Mouse (Mus musculus) layer of hippocampus, adult 8-10 months (tissue): ENCODE data around the gene Lyrm7. TPM values are rescaled to one million over a fixed set of nuclear protein-coding genes. Genes with fewer than 3 reads are reported as not detected.
"Not testable (repeated sequence)": the region's sequence is repeated elsewhere in the genome, so short reads cannot be mapped to it uniquely, and the experiment has no call there.

ENCODE experiments used
- DNase-seq, 2 experiments: peaks; one replicate each; pipeline ENCODE4 v3.0.0; 2022; ENCODE audit warnings: low spot score in 2 of 2
- total RNA-seq, 4 experiments: library from RNA; stranded (reverse); gene quantifications; 2 replicates each; pipeline ENCODE4 v1.2.4; 2022

Gene Lyrm7
- total RNA-seq: 10 to 100 TPM; 28.0 to 34.3 (median 30.4) TPM

DNA sequence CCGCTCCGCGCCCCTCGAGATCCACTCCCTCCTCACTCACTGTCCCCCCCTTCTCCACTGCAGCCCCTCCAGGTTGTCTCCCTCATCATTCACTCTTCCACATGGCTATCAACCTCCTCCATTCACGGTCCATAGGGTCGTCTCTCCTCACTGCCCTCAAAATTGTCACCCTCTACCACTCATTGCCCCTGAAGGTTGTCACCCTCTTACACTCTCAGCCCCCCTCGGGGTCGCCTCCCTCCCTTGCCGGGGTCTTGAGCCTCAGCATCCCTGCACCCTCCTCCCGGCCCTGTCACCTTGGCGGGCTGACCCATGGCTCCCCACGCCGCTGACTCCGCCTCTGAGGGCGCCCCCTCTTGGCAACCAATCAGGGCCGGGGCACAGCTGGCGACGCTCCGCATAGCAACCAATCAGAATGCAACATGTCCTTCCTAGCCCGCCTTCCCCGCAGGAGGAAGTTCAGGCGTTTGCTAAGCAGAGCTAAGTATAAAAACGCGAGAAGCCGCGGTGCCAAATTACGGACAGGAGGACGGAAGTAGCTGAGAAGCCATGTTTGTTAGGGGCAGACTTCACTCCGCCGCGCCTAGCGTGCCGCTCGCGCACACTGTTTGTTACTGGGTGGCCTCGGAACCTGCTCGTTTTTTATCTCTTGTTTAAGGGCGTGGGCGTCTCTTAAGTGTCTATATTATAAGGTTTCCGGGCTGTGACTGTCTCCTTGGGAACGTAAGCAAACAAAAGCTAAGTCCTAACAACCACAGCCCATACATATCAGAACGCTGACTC, at the start of gene Lyrm7:
Gene Lyrm7 (minus strand): TSS at position 661 of the 783 bp plus-strand sequence.
- DNase-seq: peak; percentile 98

DNA sequence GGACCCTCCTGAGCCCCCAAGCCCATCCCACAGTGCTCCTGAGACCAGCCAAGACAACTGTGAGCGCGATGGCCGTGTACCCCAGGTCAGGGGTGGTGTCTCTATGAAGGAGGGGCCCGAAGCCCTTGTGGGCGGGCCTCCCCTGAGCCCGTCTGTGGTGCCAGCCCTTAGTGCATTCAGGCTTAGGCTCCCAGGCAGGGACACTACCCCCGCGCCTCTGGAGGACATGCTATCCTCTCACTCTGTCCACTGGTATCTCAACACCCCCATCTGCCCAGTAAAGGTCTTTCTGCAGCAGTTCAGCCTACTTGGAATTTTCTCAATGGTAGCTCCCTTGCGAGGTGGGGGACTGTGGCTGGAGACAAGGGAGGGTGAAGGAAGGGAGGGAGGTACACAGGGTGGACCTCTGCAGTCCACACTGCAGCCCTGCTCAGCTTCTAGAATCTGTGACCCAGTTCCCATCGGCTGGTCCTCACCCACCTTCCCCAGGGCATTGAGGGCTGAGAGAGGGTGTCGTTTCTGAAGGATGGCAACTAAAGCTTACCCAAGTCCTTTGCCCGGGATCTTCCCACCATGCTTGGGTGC, 49.5 kb upstream of the Lyrm7 start:
- no peak for DNase-seq

- DNase-seq: no peak
Measured at GRCm38 (mm10) chr11:54909273-54909672, 48.6 kb upstream of the Lyrm7 start.

- DNase-seq: no peak
Measured at GRCm38 (mm10) chr11:54907259-54907658, 46.5 kb upstream of the Lyrm7 start.

GRCm38 (mm10) chr11:54906466-54906865, 45.8 kb upstream of the Lyrm7 start:
- no peak for DNase-seq

GRCm38 (mm10) chr11:54905931-54906330, 45.2 kb upstream of the Lyrm7 start:
- no peak for DNase-seq

DNA sequence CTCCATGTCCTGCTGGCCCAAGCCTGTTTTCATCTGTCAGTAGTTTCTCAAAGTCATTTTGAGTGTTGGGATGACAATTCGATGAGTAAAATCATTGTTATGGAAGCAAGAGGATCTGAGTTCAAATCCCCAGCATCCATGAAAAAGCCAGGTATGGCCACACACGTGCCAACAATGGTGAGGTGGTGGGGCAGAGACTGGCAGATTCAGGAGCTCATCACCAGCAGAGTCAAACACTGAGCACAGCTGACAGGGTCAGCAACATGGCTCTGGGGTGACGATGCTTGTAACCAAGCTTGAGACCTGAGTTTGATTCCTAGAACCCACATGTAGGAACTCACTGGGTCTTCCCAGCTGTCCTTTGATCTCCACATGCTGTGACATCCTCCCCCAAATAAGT, 44.4 kb upstream of the Lyrm7 start:
- no peak for DNase-seq

- DNase-seq: no peak
Measured at GRCm38 (mm10) chr11:54903940-54904706, 43.4 kb upstream of the Lyrm7 start.

GRCm38 (mm10) chr11:54903339-54903738, 42.6 kb upstream of the Lyrm7 start:
- DNase-seq: no peak

DNA sequence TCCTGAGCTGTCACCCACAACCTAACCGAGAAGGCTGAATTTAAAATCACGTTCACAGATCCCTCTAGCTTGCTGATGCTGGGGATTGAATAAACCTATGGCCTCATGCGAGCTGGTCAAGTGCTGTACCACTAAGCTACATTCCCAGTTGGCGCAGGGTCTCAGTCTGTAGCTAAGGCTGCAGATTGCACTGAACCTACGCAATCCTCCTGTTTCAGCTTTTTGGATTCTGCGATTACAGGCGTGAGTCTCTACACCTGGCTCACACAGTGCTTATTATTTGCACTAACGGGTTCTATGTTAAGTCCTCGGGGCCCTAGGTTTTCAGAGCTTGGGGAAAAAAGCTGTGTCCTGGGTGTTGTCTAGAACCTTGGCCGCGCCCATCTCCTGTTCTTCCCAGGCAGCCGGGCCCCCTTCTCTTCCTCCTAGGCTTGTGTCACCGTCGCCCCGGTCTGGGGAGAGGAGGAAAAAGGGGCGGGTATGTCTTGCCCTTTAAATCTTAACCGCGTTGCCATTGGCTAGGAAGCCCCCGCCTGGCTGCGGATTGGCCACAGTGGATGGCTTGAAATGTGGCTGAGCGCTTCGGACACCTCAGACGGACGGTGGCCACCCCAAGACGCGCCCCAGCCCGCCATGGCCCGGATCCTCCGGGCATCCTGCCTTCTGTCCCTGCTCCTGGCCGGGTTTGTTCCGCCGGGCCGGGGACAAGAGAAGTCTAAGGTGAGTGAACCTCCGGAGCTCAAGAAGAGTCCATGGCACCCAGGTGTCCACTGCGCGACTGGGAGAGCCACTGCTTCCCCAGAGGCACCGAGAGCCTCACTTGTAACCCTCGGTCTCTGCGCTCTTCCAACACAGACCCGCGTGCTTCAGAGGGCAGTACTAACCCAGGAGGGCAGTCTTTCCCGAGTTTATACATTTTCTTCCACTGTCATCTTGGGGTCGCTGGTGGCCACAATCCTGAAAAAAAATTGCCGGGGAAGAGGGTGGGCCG, 41.9 kb upstream of the Lyrm7 start, which contains the start of gene Gpx3:
Gene Gpx3 (plus strand): TSS at position 121 of the 991 bp plus-strand sequence.
- DNase-seq: peak in 1 of 2 experiments; percentile 30

GRCm38 (mm10) chr11:54899657-54900056, 38.9 kb upstream of the Lyrm7 start:
- DNase-seq: no peak

GRCm38 (mm10) chr11:54897470-54897869, 36.8 kb upstream of the Lyrm7 start:
- no peak for DNase-seq

DNA sequence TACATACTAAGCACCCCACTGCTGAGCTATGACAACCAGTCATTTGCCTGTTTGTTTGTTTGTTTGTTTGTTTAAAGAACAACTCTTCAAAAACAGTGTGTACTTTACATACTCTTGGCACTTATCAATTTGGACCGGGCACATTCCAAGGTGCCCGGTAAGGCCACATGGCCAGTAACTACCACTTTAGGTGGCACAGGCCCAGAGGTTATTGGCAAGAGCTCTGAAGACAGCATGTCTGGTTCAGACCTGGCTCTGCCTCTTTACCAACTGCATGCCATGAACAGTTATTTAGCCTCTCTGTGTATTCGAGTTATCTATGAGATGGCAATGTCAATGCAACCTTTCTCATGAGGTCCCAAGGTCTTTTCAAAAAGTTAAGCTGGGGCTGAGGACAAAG, 35.9 kb upstream of the Lyrm7 start:
- not testable (repeated sequence) for DNase-seq

DNA sequence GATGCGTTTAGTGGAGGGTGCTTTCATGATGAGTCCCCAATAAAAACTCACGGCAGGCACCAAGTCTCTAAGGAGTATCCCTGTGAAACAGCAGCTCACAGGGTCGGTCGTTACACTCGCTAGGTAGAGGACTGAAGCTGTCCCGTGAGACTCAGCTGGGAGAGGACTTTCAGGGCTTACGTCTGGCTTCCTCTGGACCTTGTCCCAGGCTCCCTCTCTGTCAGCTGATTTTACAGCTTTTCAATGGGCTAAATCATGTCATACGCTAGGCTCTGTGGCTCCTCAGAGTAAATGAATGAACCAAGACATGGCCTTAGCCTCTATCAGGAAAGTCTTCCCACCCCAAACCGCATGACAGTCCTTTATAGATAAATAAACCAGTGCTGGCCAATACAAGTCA, 33.9 kb upstream of the Lyrm7 start:
- DNase-seq: no peak

DNA sequence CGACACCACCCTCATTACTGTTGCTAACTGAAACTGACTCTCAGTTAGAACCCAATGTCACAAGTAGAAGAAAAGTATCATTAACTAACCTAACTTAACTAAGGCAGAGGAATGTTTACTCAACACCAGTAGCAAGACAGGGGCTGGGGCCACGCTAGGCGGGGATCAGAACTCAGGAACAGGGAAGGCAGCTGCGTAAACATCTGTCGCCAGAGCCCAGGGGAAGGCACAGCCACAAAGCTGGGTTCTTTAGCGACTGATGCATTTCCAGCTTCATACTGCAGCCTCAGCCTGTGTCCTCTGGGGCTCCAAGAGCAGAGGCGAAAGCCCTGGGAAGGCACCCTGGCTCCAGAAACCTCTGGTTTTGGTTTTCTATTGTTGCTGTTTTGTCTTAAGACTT, 31.4 kb upstream of the Lyrm7 start:
- no peak for DNase-seq

GRCm38 (mm10) chr11:54891341-54891740, 30.6 kb upstream of the Lyrm7 start:
- DNase-seq: no peak

GRCm38 (mm10) chr11:54887927-54888326, 27.2 kb upstream of the Lyrm7 start:
- no peak for DNase-seq

DNA sequence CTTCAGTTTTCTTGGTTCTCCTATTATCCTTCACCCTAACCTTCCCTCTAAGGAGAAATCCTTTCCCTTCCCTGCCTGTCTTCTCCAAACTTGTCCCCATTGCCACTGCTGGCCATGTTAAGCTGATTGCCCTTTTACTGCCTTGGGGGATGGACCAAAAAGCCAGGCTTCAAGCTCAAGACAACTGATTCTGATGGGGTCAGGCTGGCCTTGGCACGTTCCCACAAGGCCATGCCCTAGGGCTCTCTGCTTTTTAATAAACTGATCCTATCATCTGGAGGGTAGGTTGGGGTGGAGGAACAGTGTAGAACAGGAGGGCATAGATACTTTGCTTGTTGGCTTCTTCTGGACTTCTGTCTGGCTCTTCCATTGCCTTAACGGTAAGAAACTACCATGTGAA, 24.7 kb upstream of the Lyrm7 start:
- DNase-seq: no peak

- no peak for DNase-seq
Measured at GRCm38 (mm10) chr11:54884937-54885336, 24.2 kb upstream of the Lyrm7 start.

DNA sequence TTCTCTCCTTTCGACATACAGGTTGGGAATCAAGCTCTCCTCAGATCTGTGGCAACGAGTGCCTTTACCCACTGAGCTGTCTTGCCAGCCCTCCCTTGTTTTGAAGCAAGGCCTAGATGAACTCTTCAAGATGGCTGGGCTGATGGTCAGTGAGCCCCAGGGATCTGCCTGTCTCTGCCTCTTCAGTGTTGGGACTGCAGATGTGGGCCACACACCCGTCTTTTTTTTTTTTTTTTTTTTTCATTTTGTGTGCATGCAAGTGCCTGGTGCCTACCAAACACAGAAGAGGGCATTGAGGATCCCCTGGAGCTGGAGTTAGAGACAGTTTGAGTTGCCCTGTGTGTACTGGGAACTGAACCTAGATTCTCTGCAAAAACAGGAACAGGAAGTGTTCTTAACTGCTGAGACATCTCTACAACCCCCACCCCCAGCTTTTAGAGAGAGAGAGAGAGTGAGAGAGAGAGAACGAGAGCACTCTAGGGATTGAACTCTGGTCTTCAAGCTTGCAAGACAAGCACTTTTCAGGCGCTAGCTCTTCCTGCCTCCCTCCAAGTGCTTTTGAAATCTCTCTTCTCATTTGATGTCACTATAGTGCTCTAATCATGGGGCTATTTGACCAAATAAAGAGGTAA, 23.6 kb upstream of the Lyrm7 start:
- no peak for DNase-seq

GRCm38 (mm10) chr11:54882671-54883070, 22.0 kb upstream of the Lyrm7 start:
- DNase-seq: no peak
